Mouse (Mus musculus) heart, embryonic 11.5 days (tissue): ENCODE data around the gene Barhl2. TPM values are rescaled to one million over a fixed set of nuclear protein-coding genes. Genes with fewer than 3 reads are reported as not detected.

Experiments
- ATAC-seq: fragments of 200-750 bp; cut with Nextera tagmentation; replicated peaks from 2 replicates; pipeline ENCODE4 v1.8.0; 2017; ENCODE audit warnings: moderate library complexity; ENCODE audit not compliant: insufficient number of reproducible peaks, low FRiP score, low TSS enrichment
- H3K27ac ChIP-seq: fragments of 300-500 bp; sonication (generic); 2 replicates; pipeline ENCODE4 v1.5.1; 2014; ENCODE audit warnings: mild to moderate bottlenecking, low read depth, low read length
- H3K27me3 ChIP-seq: fragments of 300-500 bp; sonication (generic); 2 replicates; pipeline ENCODE4 v1.6.1; 2014; ENCODE audit warnings: mild to moderate bottlenecking, low read length, mixed read lengths; ENCODE audit not compliant: control insufficient read depth, insufficient read depth
- H3K36me3 ChIP-seq: fragments of 300-500 bp; sonication (generic); 2 replicates; pipeline ENCODE4 v1.6.1; 2014; ENCODE audit warnings: mild to moderate bottlenecking, low read length, moderate library complexity, mixed read lengths; ENCODE audit not compliant: control insufficient read depth, insufficient read depth
- H3K4me1 ChIP-seq: fragments of 300-500 bp; sonication (generic); 2 replicates; pipeline ENCODE4 v1.6.1; 2014; ENCODE audit warnings: low read length; ENCODE audit not compliant: control insufficient read depth, insufficient read depth
- H3K4me2 ChIP-seq: fragments of 300-500 bp; sonication (generic); 2 replicates; pipeline ENCODE4 v1.6.1; 2014; ENCODE audit warnings: mild to moderate bottlenecking, moderate library complexity
- H3K4me3 ChIP-seq: fragments of 300-500 bp; sonication (generic); 2 replicates; pipeline ENCODE4 v1.5.1; 2014; ENCODE audit warnings: low read depth, low read length
- H3K9ac ChIP-seq: fragments of 300-500 bp; sonication (generic); 2 replicates; pipeline ENCODE4 v1.6.1; 2014; ENCODE audit warnings: mild to moderate bottlenecking, low read depth, low read length, moderate library complexity
- H3K9me3 ChIP-seq: fragments of 300-500 bp; sonication (generic); replicated peaks from 2 replicates; pipeline ENCODE4 v1.6.1; 2016; ENCODE audit warnings: low read length; ENCODE audit not compliant: control insufficient read depth
- WGBS: fragments of 180-500 bp; shearing (Covaris S2); extraction: QIAGEN DNeasy Blood & Tissue Kit; methylation state at CpG from one replicate; pipeline ENCODE4 v1.1.7; 2014; ENCODE audit not compliant: insufficient replicate concordance; 5-methylcytosine and 5-hydroxymethylcytosine counted together
- polyA plus RNA-seq: library from polyadenylated mRNA; unstranded; fragments of >200 nt; fragmentation: Nextera tagmentation; extraction: Ambion mirVana; gene quantifications from 2 replicates; pipeline ENCODE4 v1.2.1, GENCODE M21; 2014

Barhl2 gene
- polyA plus RNA-seq, 1 experiment from 2014 or later, result not detected

GRCm38 (mm10) chr5:106445681-106446080 is 12.3 kb downstream of the Barhl2 start:
- 65% methylated on average over 3 of the region's 3 CpGs for WGBS
- no peak overlapping the region for H3K4me2 ChIP-seq
- no peak overlapping the region for H3K9ac ChIP-seq

GRCm38 (mm10) chr5:106438916-106439315 is 19.1 kb downstream of the Barhl2 start:
- no peak overlapping the region for H3K4me3 ChIP-seq
- peaks cover 9% of the 10 kb centered on the region for H3K27me3 ChIP-seq
- no peaks in the 10 kb centered on the region for H3K9me3 ChIP-seq
- WGBS, result 86% methylated on average over 7 of the region's 7 CpGs
- H3K4me1 ChIP-seq, result no peaks in the 10 kb centered on the region
- no peak overlapping the region for H3K9ac ChIP-seq
- ATAC-seq, result no peak
- H3K4me2 ChIP-seq, result no peak overlapping the region
- H3K36me3 ChIP-seq, result no peaks in the 10 kb centered on the region
- H3K27ac ChIP-seq, result no peak overlapping the region

More at GRCm38 (mm10) chr5:106445681-106446080, 12.3 kb downstream of the Barhl2 start:
- peaks cover 62% of the 10 kb centered on the region for H3K27me3 ChIP-seq
- H3K9me3 ChIP-seq, result no peaks in the 10 kb centered on the region
- no peaks in the 10 kb centered on the region for H3K4me1 ChIP-seq
- H3K27ac ChIP-seq, result no peak overlapping the region
- ATAC-seq, result no peak
- H3K4me3 ChIP-seq, result no peak overlapping the region
- no peaks in the 10 kb centered on the region for H3K36me3 ChIP-seq

GRCm38 (mm10) chr5:106426069-106426468 is 31.9 kb downstream of the Barhl2 start:
- Histone ChIP-seq H3K4me2 (no peak overlapping the region), H3K27ac (no peak overlapping the region), H3K4me3 (no peak overlapping the region), H3K9me3 (no peaks in the 10 kb centered on the region), H3K36me3 (no peaks in the 10 kb centered on the region), H3K9ac (no peak overlapping the region), H3K4me1 (no peaks in the 10 kb centered on the region), H3K27me3 (no peaks in the 10 kb centered on the region)
- ATAC-seq, result no peak
- 65% methylated on average over 7 of the region's 7 CpGs for WGBS

- ATAC-seq, result no peak
- Histone ChIP-seq H3K9ac (no peak overlapping the region), H3K36me3 (no peaks in the 10 kb centered on the region), H3K27me3 (no peaks in the 10 kb centered on the region), H3K4me3 (no peak overlapping the region), H3K9me3 (no peaks in the 10 kb centered on the region), H3K27ac (no peak overlapping the region), H3K4me2 (no peak overlapping the region), H3K4me1 (no peaks in the 10 kb centered on the region)
- 84% methylated on average over 8 of the region's 8 CpGs for WGBS
Measured at GRCm38 (mm10) chr5:106420871-106421270, 37.1 kb downstream of the Barhl2 start.

GRCm38 (mm10) chr5:106420370-106420769 is 37.6 kb downstream of the Barhl2 start:
- no peak for ATAC-seq
- 86% methylated on average over 11 of the region's 11 CpGs for WGBS
- Histone ChIP-seq H3K36me3 (no peaks in the 10 kb centered on the region), H3K4me3 (no peak overlapping the region), H3K4me1 (no peaks in the 10 kb centered on the region), H3K9me3 (no peaks in the 10 kb centered on the region), H3K4me2 (no peak overlapping the region), H3K27me3 (no peaks in the 10 kb centered on the region), H3K27ac (no peak overlapping the region), H3K9ac (no peak overlapping the region)

GRCm38 (mm10) chr5:106417210-106417609 is 40.8 kb downstream of the Barhl2 start:
- H3K4me3 ChIP-seq, result no peak overlapping the region
- 29% methylated on average over 7 of the region's 7 CpGs for WGBS
- no peak for ATAC-seq

GRCm38 (mm10) chr5:106416550-106416949 is 41.4 kb downstream of the Barhl2 start:
- H3K4me1 ChIP-seq, result no peaks in the 10 kb centered on the region
- H3K36me3 ChIP-seq, result no peaks in the 10 kb centered on the region
- no peaks in the 10 kb centered on the region for H3K27me3 ChIP-seq
- no peaks in the 10 kb centered on the region for H3K9me3 ChIP-seq
- H3K4me3 ChIP-seq, result no peak overlapping the region
- H3K4me2 ChIP-seq, result no peak overlapping the region
- no peak overlapping the region for H3K9ac ChIP-seq
- H3K27ac ChIP-seq, result no peak overlapping the region
- 62% methylated on average over 6 of the region's 6 CpGs for WGBS
- ATAC-seq, result no peak

More at GRCm38 (mm10) chr5:106417210-106417609, 40.8 kb downstream of the Barhl2 start:
- no peak overlapping the region for H3K9ac ChIP-seq
- no peak overlapping the region for H3K4me2 ChIP-seq
- no peaks in the 10 kb centered on the region for H3K36me3 ChIP-seq
- no peaks in the 10 kb centered on the region for H3K9me3 ChIP-seq
- H3K4me1 ChIP-seq, result no peaks in the 10 kb centered on the region
- no peaks in the 10 kb centered on the region for H3K27me3 ChIP-seq
- H3K27ac ChIP-seq, result no peak overlapping the region

GRCm38 (mm10) chr5:106415734-106416133 is 42.2 kb downstream of the Barhl2 start:
- Histone ChIP-seq H3K36me3 (no peaks in the 10 kb centered on the region), H3K27me3 (no peaks in the 10 kb centered on the region), H3K27ac (no peak overlapping the region), H3K9ac (no peak overlapping the region), H3K4me3 (no peak overlapping the region), H3K4me1 (no peaks in the 10 kb centered on the region), H3K9me3 (no peaks in the 10 kb centered on the region), H3K4me2 (no peak overlapping the region)
- WGBS, result 69% methylated on average over 6 of the region's 6 CpGs
- ATAC-seq, result no peak

GRCm38 (mm10) chr5:106402761-106403160 is 55.2 kb downstream of the Barhl2 start:
- H3K27me3 ChIP-seq, result no peaks in the 10 kb centered on the region
- no peak overlapping the region for H3K27ac ChIP-seq
- H3K36me3 ChIP-seq, result no peaks in the 10 kb centered on the region
- H3K4me2 ChIP-seq, result no peak overlapping the region
- H3K4me1 ChIP-seq, result no peaks in the 10 kb centered on the region
- ATAC-seq, result no peak
- 80% methylated on average over 2 of the region's 2 CpGs for WGBS
- no peaks in the 10 kb centered on the region for H3K9me3 ChIP-seq
- no peak overlapping the region for H3K4me3 ChIP-seq
- no peak overlapping the region for H3K9ac ChIP-seq
